Mouse (Mus musculus) liver, adult 2 months (tissue): ENCODE data around the gene Nfia.

Source experiments
- CTCF ChIP-seq: fragments of 200-500 bp; IDR thresholded peaks from 2 replicates; pipeline ENCODE4 v1.5.1; 2011; ENCODE audit warnings: low read depth, low read length, control low read depth
- POLR2A ChIP-seq: fragments of 200-500 bp; IDR thresholded peaks from 2 replicates; pipeline ENCODE4 v1.6.1; 2011; ENCODE audit warnings: low read length, control low read depth; ENCODE audit not compliant: insufficient read depth; ENCODE audit errors: extremely low read depth

DNA sequence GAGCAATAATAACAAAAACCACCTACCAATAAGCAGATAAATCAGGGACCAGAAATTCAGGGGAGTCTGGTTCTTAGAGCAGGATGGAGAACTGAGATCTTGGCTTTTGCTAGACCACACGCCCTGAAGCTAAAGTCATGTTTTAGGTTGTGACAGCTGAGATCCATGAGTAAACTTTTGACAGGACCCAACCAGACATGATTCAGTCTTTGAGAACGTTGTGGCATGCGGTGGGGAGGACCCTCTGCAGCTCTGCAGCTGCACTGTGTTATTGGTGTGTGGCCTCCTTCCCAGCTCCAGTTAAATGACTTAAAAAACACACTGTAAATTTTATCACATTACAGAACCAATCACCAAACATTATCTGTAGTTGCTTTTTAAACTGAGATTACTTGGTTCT is 87.8 kb downstream of the Nfia start:
- no peak for TF ChIP-seq POLR2A
- no peak for TF ChIP-seq CTCF
